ENCODE assay signal across 8 mouse cellular contexts in genomic region chr2:85047081-85047480, GRCm38 (mm10). TPM values are rescaled to one million over a fixed set of nuclear protein-coding genes. Genes with fewer than 3 reads are reported as not detected.
A peak's percentile ranks its signal among the peaks of the same experiment; 100 is the strongest.
DNase-seq lines count a peak whose midpoint lies in the region; ATAC-seq and TF ChIP-seq lines count a peak whose summit lies in the region.

No protein-coding gene starts in this region.

- WGBS in heart, embryonic 12.5 days: 54% methylated on average over 10 of the region's 10 CpGs
- 54% methylated on average over 10 of the region's 10 CpGs for WGBS in embryonic facial prominence, embryonic 11.5 days
- 40% methylated on average over 10 of the region's 10 CpGs for WGBS in intestine, postnatal 0 days
- 54% methylated on average over 10 of the region's 10 CpGs for WGBS in midbrain, embryonic 13.5 days

- H3K27me3 ChIP-seq in heart, embryonic 12.5 days (replicated peaks): no peaks in the 10 kb centered on the region
- H3K27me3 ChIP-seq in embryonic facial prominence, embryonic 11.5 days (ENCODE audit: control insufficient read depth, insufficient read depth, low read length): no peaks in the 10 kb centered on the region
- H3K27me3 ChIP-seq in intestine, postnatal 0 days (replicated peaks; ENCODE audit: control insufficient read depth, insufficient read depth, low read length): no peaks in the 10 kb centered on the region
- H3K27me3 ChIP-seq in midbrain, embryonic 13.5 days: no peaks in the 10 kb centered on the region

- peak overlapping the region; percentile 91; the same call in 1 of the 2 replicates for H3K9ac ChIP-seq in heart, embryonic 12.5 days
- H3K9ac ChIP-seq in embryonic facial prominence, embryonic 11.5 days (replicated peaks; ENCODE audit: low read length): 0 out of 2 replicates have a peak overlapping the region, but pooled peaks have one; percentile 1
- H3K9ac ChIP-seq in intestine, postnatal 0 days (ENCODE audit: low read depth, low read length): peak overlapping the region; percentile 78
- peak overlapping the region; percentile 80 for H3K9ac ChIP-seq in midbrain, embryonic 13.5 days (replicated peaks)

- peaks cover 56% of the 10 kb centered on the region for H3K36me3 ChIP-seq in heart, embryonic 12.5 days
- H3K36me3 ChIP-seq in embryonic facial prominence, embryonic 11.5 days (replicated peaks; ENCODE audit: control insufficient read depth, insufficient read depth, low read depth, low read length): peaks cover 19% of the 10 kb centered on the region
- H3K36me3 ChIP-seq in intestine, postnatal 0 days (ENCODE audit: control insufficient read depth, insufficient read depth): peaks cover 50% of the 10 kb centered on the region
- H3K36me3 ChIP-seq in midbrain, embryonic 13.5 days: peaks cover 54% of the 10 kb centered on the region

- peak overlapping the region; percentile 84 for H3K4me3 ChIP-seq in heart, embryonic 12.5 days
- peak overlapping the region; percentile 68 for H3K4me3 ChIP-seq in embryonic facial prominence, embryonic 11.5 days (ENCODE audit: low read depth, low read length)
- H3K4me3 ChIP-seq in intestine, postnatal 0 days (ENCODE audit: low read depth, low read length): peak overlapping the region; percentile 78
- H3K4me3 ChIP-seq in midbrain, embryonic 13.5 days (replicated peaks): peak overlapping the region; percentile 72

- H3K9me3 ChIP-seq in heart, embryonic 12.5 days (replicated peaks): no peaks in the 10 kb centered on the region
- H3K9me3 ChIP-seq in embryonic facial prominence, embryonic 11.5 days (replicated peaks; ENCODE audit: control insufficient read depth, low read length): no peaks in the 10 kb centered on the region
- H3K9me3 ChIP-seq in intestine, postnatal 0 days (ENCODE audit: control insufficient read depth): no peaks in the 10 kb centered on the region
- no peaks in the 10 kb centered on the region for H3K9me3 ChIP-seq in midbrain, embryonic 13.5 days

- peak; percentile 6; the same call in 1 of the 2 replicates for TF ChIP-seq CTCF in intestine, postnatal 0 days (IDR thresholded peaks at IDR 0.05; ENCODE audit: low read depth)

- no peak for DNase-seq in heart, postnatal 4 days
- DNase-seq in embryonic facial prominence, embryonic 11.5 days (ENCODE audit: low spot score): no peak
- DNase-seq in T-cell, adult 2 months (ENCODE audit: low spot score): no peak
- no peak for DNase-seq in embryo, embryonic 10 days (ENCODE audit: low spot score)
- no peak for DNase-seq in natural killer cell, adult 2 months (ENCODE audit: low spot score in 2 of 2)

- peak overlapping the region; percentile 93; the same call in 1 of the 2 replicates for H3K27ac ChIP-seq in heart, embryonic 12.5 days (ENCODE audit: poor library complexity, severe bottlenecking)
- H3K27ac ChIP-seq in embryonic facial prominence, embryonic 11.5 days (replicated peaks; ENCODE audit: low read depth, low read length): no peak overlapping the region
- H3K27ac ChIP-seq in intestine, postnatal 0 days (ENCODE audit: low read depth, low read length): peak overlapping the region; percentile 93
- 0 out of 2 replicates have a peak overlapping the region, but pooled peaks have one; percentile 91 for H3K27ac ChIP-seq in midbrain, embryonic 13.5 days

- H3K4me1 ChIP-seq in heart, embryonic 12.5 days (replicated peaks): peaks cover 40% of the 10 kb centered on the region
- peaks cover 6% of the 10 kb centered on the region for H3K4me1 ChIP-seq in embryonic facial prominence, embryonic 11.5 days (ENCODE audit: control insufficient read depth, insufficient read depth, low read length)
- peaks cover 5% of the 10 kb centered on the region for H3K4me1 ChIP-seq in intestine, postnatal 0 days (replicated peaks; ENCODE audit: control insufficient read depth, insufficient read depth, low read length)
- H3K4me1 ChIP-seq in midbrain, embryonic 13.5 days (replicated peaks): peaks cover 38% of the 10 kb centered on the region

- ATAC-seq in heart, embryonic 12.5 days (ENCODE audit: insufficient number of reproducible peaks, low FRiP score): no peak
- no peak for ATAC-seq in embryonic facial prominence, embryonic 11.5 days (replicated peaks; ENCODE audit: insufficient number of reproducible peaks, low FRiP score, low TSS enrichment, low read depth)
- no peak for ATAC-seq in intestine, postnatal 0 days
- no peak for ATAC-seq in midbrain, embryonic 13.5 days

- H3K4me2 ChIP-seq in heart, embryonic 12.5 days: peak overlapping the region; percentile 83
- H3K4me2 ChIP-seq in embryonic facial prominence, embryonic 11.5 days (ENCODE audit: low read depth, low read length): peak overlapping the region; percentile 38
- H3K4me2 ChIP-seq in intestine, postnatal 0 days (replicated peaks; ENCODE audit: low read depth): peak overlapping the region; percentile 91
- H3K4me2 ChIP-seq in midbrain, embryonic 13.5 days (replicated peaks): peak overlapping the region; percentile 72

RNA-seq across cellular contexts. Expression of gene Tnks1bp1, which starts 0.7 kb away (rescaled TPM):
- 33.2 and 36.6 TPM in 2 replicates for polyA plus RNA-seq in heart, embryonic 12.5 days (2016; fragmentation: Nextera tagmentation; extraction: Ambion mirVana)
- total RNA-seq in heart, postnatal 4 days (2021): 10 to 100 TPM; 87.1 to 88.2 TPM
- polyA plus RNA-seq in embryonic facial prominence, embryonic 11.5 days (2014; fragmentation: Nextera tagmentation; extraction: Ambion mirVana): 9.3 and 12.2 TPM in 2 replicates
- polyA plus RNA-seq in intestine, postnatal 0 days (2015; fragmentation: Nextera tagmentation; extraction: Ambion mirVana): 18.0 and 19.5 TPM in 2 replicates
- 27.1 and 30.9 TPM in 2 replicates for polyA plus RNA-seq in midbrain, embryonic 13.5 days (2015; fragmentation: Nextera tagmentation; extraction: Ambion mirVana)

RNA-seq across cellular contexts. Expression of gene P2rx3, which starts 9.8 kb away (rescaled TPM):
- polyA plus RNA-seq in heart, embryonic 12.5 days (2016; fragmentation: Nextera tagmentation; extraction: Ambion mirVana): 0.67 and 0.87 TPM in 2 replicates
- under 1 TPM; 0.14 to 0.24 TPM for total RNA-seq in heart, postnatal 4 days (2021)
- polyA plus RNA-seq in embryonic facial prominence, embryonic 11.5 days (2014; fragmentation: Nextera tagmentation; extraction: Ambion mirVana): 6.2 and 8.4 TPM in 2 replicates
- 0.18 and 0.26 TPM in 2 replicates for polyA plus RNA-seq in intestine, postnatal 0 days (2015; fragmentation: Nextera tagmentation; extraction: Ambion mirVana)
- 2.5 and 3.0 TPM in 2 replicates for polyA plus RNA-seq in midbrain, embryonic 13.5 days (2015; fragmentation: Nextera tagmentation; extraction: Ambion mirVana)

RNA-seq across cellular contexts. Expression of gene Ssrp1, which starts 10.0 kb away (rescaled TPM):
- 146 and 151 TPM in 2 replicates for polyA plus RNA-seq in heart, embryonic 12.5 days (2016; fragmentation: Nextera tagmentation; extraction: Ambion mirVana)
- 100 to 1,000 TPM; 106 to 108 TPM for total RNA-seq in heart, postnatal 4 days (2021)
- 409 TPM in 2 replicates for polyA plus RNA-seq in embryonic facial prominence, embryonic 11.5 days (2014; fragmentation: Nextera tagmentation; extraction: Ambion mirVana)
- 71.9 and 73.0 TPM in 2 replicates for polyA plus RNA-seq in intestine, postnatal 0 days (2015; fragmentation: Nextera tagmentation; extraction: Ambion mirVana)
- 221 and 223 TPM in 2 replicates for polyA plus RNA-seq in midbrain, embryonic 13.5 days (2015; fragmentation: Nextera tagmentation; extraction: Ambion mirVana)

RNA-seq across cellular contexts. Expression of gene Prg3, which starts 59.1 kb away (rescaled TPM):
- polyA plus RNA-seq in heart, embryonic 12.5 days (2016; fragmentation: Nextera tagmentation; extraction: Ambion mirVana): 0.49 TPM in 1 of 2 replicates, not detected in the other
- total RNA-seq in heart, postnatal 4 days (2021): not detected
- polyA plus RNA-seq in embryonic facial prominence, embryonic 11.5 days (2014; fragmentation: Nextera tagmentation; extraction: Ambion mirVana): not detected in 2 replicates
- polyA plus RNA-seq in intestine, postnatal 0 days (2015; fragmentation: Nextera tagmentation; extraction: Ambion mirVana): not detected in 2 replicates
- not detected in 2 replicates for polyA plus RNA-seq in midbrain, embryonic 13.5 days (2015; fragmentation: Nextera tagmentation; extraction: Ambion mirVana)

Comparison
In these comparisons a context has a peak if more than half of its experiments do, and no peak if none do; other contexts are left out.
1. H3K4me2 ChIP-seq: peak in every context shown above with its lines; median percentile 91 in intestine, postnatal 0 days; 83 in heart, embryonic 12.5 days; 72 in midbrain, embryonic 13.5 days; 38 in embryonic facial prominence, embryonic 11.5 days.
2. H3K9ac ChIP-seq: peak in every context shown above with its lines; median percentile 91 in heart, embryonic 12.5 days; 80 in midbrain, embryonic 13.5 days; 78 in intestine, postnatal 0 days; 1 in embryonic facial prominence, embryonic 11.5 days.